Mouse (Mus musculus): ENCODE data around the gene 1810009J06Rik. TPM values are rescaled to one million over a fixed set of nuclear protein-coding genes. Genes with fewer than 3 reads are reported as not detected.
"Not testable (repeated sequence)": the region's sequence is repeated elsewhere in the genome, so short reads cannot be mapped to it uniquely, and the experiment has no call there.

1810009J06Rik gene
- 0.70 TPM in 1 of 2 replicates, not detected in the other for polyA plus RNA-seq (2012; rRNA removed)

DNA sequence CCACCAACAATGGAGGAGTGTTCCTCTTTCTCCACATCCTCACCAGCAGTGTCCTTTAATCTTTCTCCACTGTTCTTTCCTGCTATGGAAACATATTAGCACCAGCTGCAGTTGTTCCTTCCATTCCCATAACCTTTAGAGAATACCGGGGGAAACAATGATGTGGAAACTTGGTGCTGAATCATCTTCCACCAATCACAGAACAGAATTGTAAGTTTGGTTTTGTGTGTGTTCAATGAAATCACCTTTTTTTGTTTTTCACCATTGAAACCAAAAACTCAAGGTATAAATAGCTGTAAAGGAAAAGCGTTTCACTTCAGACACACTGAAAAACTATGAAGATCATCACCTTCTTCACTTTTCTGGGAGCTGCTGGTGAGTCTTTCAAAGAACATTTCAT is at the start of gene 1810009J06Rik:
TSS of gene 1810009J06Rik (plus strand) at position 301 of the 400 bp plus-strand sequence.
- H3K36me3 ChIP-seq (ENCODE audit: control insufficient read depth, insufficient read depth, low read length); H3K27me3 ChIP-seq (ENCODE audit: control insufficient read depth, insufficient read depth, low read length); H3K4me3 ChIP-seq (ENCODE audit: low read depth, low read length); H3K27ac ChIP-seq (ENCODE audit: insufficient read depth, low read depth, low read length); H3K4me1 ChIP-seq (ENCODE audit: control insufficient read depth, insufficient read depth, insufficient read length, low read length): not testable (repeated sequence)
- WGBS: 81% methylated on average over 2 of the region's 2 CpGs

DNA sequence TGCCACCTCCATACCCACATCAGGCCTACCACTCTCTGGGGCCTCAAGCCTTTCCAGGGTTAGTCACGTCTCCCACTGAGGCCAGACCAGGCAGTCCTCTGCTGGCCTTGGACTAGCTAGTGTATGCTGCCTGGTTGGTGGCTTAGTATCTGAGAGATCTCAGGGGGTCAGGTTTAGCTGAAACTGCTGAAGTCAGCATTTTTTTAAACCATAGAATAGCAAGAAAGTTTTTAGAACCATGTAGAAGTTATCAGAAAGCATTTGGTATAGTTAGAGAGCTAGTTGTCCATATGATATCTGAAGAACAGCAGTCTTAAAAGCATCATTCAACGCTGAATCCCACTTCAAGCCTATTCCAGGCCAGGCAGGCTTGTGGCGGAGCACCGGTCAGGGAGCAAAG is 44.6 kb upstream of the 1810009J06Rik start:
- Histone ChIP-seq H3K36me3 (ENCODE audit: control insufficient read depth, insufficient read depth, low read length) (no peaks in the 10 kb centered on the region), H3K4me1 (ENCODE audit: control insufficient read depth, insufficient read depth, insufficient read length, low read length) (no peaks in the 10 kb centered on the region), H3K27ac (ENCODE audit: insufficient read depth, low read depth, low read length) (no peak overlapping the region), H3K27me3 (ENCODE audit: control insufficient read depth, insufficient read depth, low read length) (no peaks in the 10 kb centered on the region), H3K4me3 (ENCODE audit: low read depth, low read length) (no peak overlapping the region)
- TF ChIP-seq CTCF (IDR thresholded peaks at IDR 0.05; ENCODE audit: extremely low read depth, insufficient read length, insufficient replicate concordance, low read depth, low read length): no peak
- TF ChIP-seq POLR2A (IDR thresholded peaks at IDR 0.05; ENCODE audit: low read depth, low read length): no peak
- WGBS: 82% methylated on average over 4 of the region's 4 CpGs

DNA sequence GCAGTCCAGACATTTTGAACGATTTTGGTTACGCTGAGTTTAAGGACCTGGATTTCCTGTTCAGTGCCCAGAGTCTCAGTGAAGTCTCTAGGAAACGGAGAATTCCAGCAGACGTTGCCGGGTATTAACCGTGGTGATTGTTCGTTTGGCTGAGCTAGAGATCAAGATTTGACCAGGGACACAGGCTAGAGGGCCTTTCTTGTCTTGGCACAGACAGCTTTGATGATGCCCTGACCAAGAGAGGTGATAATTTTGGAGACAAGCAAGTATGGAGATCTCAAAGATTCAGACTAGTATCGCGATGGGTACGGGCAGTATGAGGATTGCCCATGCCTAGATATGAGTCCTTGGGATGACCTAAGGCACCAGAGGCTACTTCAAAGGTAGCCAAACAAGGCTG is 24.1 kb upstream of the 1810009J06Rik start, which contains the start of gene 1700074P13Rik:
TSS of gene 1700074P13Rik (minus strand) at position 101 of the 400 bp plus-strand sequence.
- Histone ChIP-seq H3K4me3 (ENCODE audit: low read depth, low read length) (no peak within 1 kb of the TSS), H3K36me3 (ENCODE audit: control insufficient read depth, insufficient read depth, low read length) (no peaks in the 10 kb centered on the region), H3K27ac (ENCODE audit: insufficient read depth, low read depth, low read length) (no peak within 1 kb of the TSS), H3K27me3 (ENCODE audit: control insufficient read depth, insufficient read depth, low read length) (no peaks in the 10 kb centered on the region), H3K4me1 (ENCODE audit: control insufficient read depth, insufficient read depth, insufficient read length, low read length) (no peaks in the 10 kb centered on the region)
- no peak for TF ChIP-seq CTCF (IDR thresholded peaks at IDR 0.05; ENCODE audit: extremely low read depth, insufficient read length, insufficient replicate concordance, low read depth, low read length)
- no peak for TF ChIP-seq POLR2A (IDR thresholded peaks at IDR 0.05; ENCODE audit: low read depth, low read length)
- 96% methylated on average over 10 of the region's 10 CpGs for WGBS

DNA sequence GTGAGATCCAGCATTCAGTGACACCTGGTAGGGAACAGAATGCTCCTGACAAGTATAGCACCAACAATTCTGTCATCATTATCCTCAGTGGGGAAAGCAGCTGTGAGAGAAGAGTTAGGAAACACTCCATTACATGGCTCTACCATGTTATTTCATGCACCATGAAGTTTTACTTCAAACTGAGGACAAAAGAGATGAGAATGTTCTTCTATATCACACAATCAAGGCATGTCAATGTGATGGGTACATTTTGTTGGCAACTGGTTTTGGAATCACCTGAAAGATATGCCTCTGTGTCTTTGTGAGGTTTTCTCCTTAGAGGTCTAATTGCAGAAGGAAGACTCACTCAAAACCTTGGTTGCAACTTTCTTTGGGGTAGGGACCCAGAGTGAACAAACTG is 12.8 kb upstream of the 1810009J06Rik start, which contains the start of gene Gm4744:
TSS of gene Gm4744 (minus strand) at position 101 of the 400 bp plus-strand sequence.
- Histone ChIP-seq H3K4me3 (ENCODE audit: low read depth, low read length) (no peak within 1 kb of the TSS), H3K4me1 (ENCODE audit: control insufficient read depth, insufficient read depth, insufficient read length, low read length) (no peaks in the 10 kb centered on the region), H3K27me3 (ENCODE audit: control insufficient read depth, insufficient read depth, low read length) (no peaks in the 10 kb centered on the region), H3K27ac (ENCODE audit: insufficient read depth, low read depth, low read length) (no peak within 1 kb of the TSS), H3K36me3 (ENCODE audit: control insufficient read depth, insufficient read depth, low read length) (no peaks in the 10 kb centered on the region)
- TF ChIP-seq CTCF (IDR thresholded peaks at IDR 0.05; ENCODE audit: extremely low read depth, insufficient read length, insufficient replicate concordance, low read depth, low read length) (no peak), POLR2A (IDR thresholded peaks at IDR 0.05; ENCODE audit: low read depth, low read length) (no peak)

DNA sequence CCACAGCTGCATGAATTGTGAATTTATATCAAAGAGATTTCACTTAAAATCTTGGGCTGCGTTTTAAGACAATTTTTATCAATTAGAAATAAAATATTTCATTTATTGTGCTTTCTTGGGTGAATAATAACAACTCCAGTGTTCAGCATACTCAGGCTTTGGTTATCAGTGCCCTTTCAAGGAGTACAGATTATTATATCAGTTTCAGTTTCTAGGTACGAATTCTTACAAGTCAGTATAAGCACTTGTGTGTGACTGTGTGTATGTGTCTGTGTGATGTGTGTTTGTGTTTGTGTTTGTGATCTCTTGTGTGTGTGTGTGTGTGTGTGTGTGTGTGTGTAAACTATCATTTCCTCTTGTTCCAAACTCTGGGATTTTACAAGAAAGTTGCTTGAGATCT is 10.8 kb upstream of the 1810009J06Rik start:
- Histone ChIP-seq H3K4me3 (ENCODE audit: low read depth, low read length) (no peak overlapping the region), H3K36me3 (ENCODE audit: control insufficient read depth, insufficient read depth, low read length) (no peaks in the 10 kb centered on the region), H3K27me3 (ENCODE audit: control insufficient read depth, insufficient read depth, low read length) (no peaks in the 10 kb centered on the region), H3K4me1 (ENCODE audit: control insufficient read depth, insufficient read depth, insufficient read length, low read length) (no peaks in the 10 kb centered on the region), H3K27ac (ENCODE audit: insufficient read depth, low read depth, low read length) (no peak overlapping the region)
- TF ChIP-seq CTCF (IDR thresholded peaks at IDR 0.05; ENCODE audit: extremely low read depth, insufficient read length, insufficient replicate concordance, low read depth, low read length) (no peak), POLR2A (IDR thresholded peaks at IDR 0.05; ENCODE audit: low read depth, low read length) (no peak)
- 16% methylated on average over 2 of the region's 2 CpGs for WGBS

DNA sequence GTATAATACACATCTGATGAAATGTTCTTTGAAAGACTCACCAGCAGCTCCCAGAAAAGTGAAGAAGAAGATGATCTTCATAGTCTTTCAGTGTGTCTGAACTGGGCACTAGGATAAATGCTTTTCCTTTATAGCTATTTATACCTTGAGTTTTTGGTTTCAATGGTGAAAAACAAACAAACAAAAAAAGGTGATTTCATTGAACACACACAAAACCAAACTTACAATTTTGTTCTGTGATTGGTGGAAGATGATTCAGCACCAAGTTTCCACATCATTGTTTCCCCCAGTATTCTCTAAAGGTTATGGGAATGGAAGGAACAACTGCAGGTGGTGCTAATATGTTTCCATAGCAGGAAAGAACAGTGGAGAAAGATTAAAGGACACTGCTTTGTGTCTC is 34.8 kb downstream of the 1810009J06Rik start, which contains the start of gene Gm2663:
TSS of gene Gm2663 (minus strand) at position 101 of the 400 bp plus-strand sequence.
- not testable (repeated sequence) for H3K36me3 ChIP-seq (ENCODE audit: control insufficient read depth, insufficient read depth, low read length); H3K4me1 ChIP-seq (ENCODE audit: control insufficient read depth, insufficient read depth, insufficient read length, low read length); H3K27ac ChIP-seq (ENCODE audit: insufficient read depth, low read depth, low read length); H3K4me3 ChIP-seq (ENCODE audit: low read depth, low read length); H3K27me3 ChIP-seq (ENCODE audit: control insufficient read depth, insufficient read depth, low read length)

DNA sequence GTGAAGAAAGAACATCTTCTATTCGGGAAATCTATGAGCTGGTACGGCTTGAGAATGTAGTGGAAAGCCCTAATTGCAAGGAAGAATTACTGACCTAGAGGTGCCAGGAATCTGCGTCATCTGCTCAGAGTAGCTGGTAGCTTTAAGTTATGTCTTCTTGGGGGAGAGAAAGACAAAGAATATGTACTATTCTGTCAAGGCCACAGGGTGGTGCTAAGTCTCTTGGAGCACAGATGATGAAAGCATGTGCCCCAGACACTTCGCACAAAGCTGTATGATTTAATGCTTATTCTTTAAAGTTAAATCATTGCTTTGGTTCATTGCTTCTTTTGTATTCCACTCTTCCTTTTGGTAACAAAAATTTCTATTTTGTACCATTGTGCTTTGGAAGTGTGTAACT is 50.5 kb downstream of the 1810009J06Rik start:
- no peaks in the 10 kb centered on the region for H3K4me1 ChIP-seq (ENCODE audit: control insufficient read depth, insufficient read depth, insufficient read length, low read length)
- 75% methylated on average over 4 of the region's 4 CpGs for WGBS
- TF ChIP-seq CTCF (IDR thresholded peaks at IDR 0.05; ENCODE audit: extremely low read depth, insufficient read length, insufficient replicate concordance, low read depth, low read length) (no peak), POLR2A (IDR thresholded peaks at IDR 0.05; ENCODE audit: low read depth, low read length) (no peak)
- no peaks in the 10 kb centered on the region for H3K27me3 ChIP-seq (ENCODE audit: control insufficient read depth, insufficient read depth, low read length)
- no peaks in the 10 kb centered on the region for H3K36me3 ChIP-seq (ENCODE audit: control insufficient read depth, insufficient read depth, low read length)
- no peak overlapping the region for H3K4me3 ChIP-seq (ENCODE audit: low read depth, low read length)
- H3K27ac ChIP-seq (ENCODE audit: insufficient read depth, low read depth, low read length): no peak overlapping the region

Other genes starting within 250 kb of the 1810009J06Rik start
- gene Moxd2, start 77.3 kb upstream of the 1810009J06Rik start, polyA plus RNA-seq (2012; rRNA removed): not detected in 2 replicates
- gene Prss58, start 64.4 kb upstream of the 1810009J06Rik start, polyA plus RNA-seq (2012; rRNA removed): not detected in 2 replicates
- gene 1700074P13Rik, start 24.2 kb upstream of the 1810009J06Rik start, polyA plus RNA-seq (2012; rRNA removed): not detected in 2 replicates
- 0.22 TPM in 1 of 2 replicates, not detected in the other for gene Gm4744, start 12.9 kb upstream of the 1810009J06Rik start, polyA plus RNA-seq (2012; rRNA removed)
- gene Gm2663, start 34.7 kb downstream of the 1810009J06Rik start, polyA plus RNA-seq (2012; rRNA removed): not detected in 2 replicates
- 9.2 and 5,227 TPM in 2 replicates for gene 2210010C04Rik, start 70.8 kb downstream of the 1810009J06Rik start, polyA plus RNA-seq (2012; rRNA removed)